Mouse (Mus musculus): Measurements from ENCODE around the gene Plekhm1. TPM values are rescaled to one million over a fixed set of nuclear protein-coding genes. Genes with fewer than 3 reads are reported as not detected.
"Not testable (repeated sequence)": the region's sequence is repeated elsewhere in the genome, so short reads cannot be mapped to it uniquely, and the experiment has no call there.

The Plekhm1 gene
- 5.9 and 6.3 TPM in 2 replicates for polyA plus RNA-seq (2012; rRNA removed)

DNA sequence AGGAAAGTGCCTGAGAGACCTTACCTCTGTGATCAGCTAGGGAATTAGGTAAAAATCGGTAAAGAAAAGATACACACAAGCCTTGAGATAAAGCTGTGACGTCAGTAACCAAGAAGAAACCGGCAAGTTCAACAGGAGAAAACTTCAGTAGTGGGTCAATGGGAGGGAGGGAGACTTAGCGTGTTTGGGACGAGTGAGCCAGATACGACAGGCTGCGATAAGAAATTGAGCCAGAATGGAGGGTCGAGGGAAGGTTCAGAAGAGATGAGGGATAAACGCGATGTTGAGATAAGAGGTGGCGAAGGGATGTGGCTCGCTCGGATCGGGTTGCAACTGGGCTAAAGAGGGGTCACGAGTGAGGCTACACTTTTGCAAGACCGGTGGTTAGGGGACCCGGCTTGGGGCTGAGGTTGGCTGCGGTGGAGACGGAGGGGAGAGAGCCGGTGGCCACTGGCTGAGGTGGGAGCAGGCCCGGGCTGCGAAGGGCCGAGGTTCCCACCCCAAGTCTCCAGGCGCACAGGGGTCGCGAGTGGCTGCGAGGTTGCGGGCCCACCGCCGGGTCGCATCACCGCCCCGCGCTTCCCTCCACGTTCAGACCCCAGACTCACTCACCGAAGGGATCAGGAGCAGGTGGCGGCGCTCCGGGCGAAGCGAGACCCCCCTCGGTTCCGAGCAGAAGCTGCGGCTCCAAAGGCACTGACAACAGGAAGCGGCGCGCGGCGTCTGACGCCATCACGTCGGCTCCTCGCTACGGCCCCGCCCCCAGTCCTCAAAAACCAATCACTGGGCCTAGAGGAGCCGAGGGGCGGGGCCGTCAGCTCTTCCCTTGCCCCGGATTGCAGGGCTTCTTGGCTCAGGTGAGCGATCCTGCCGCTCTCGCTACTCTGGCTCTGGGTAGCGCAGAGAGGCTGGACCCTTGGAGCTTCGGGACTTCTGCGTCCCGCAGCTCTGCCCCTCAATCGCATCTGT lies at the start of gene Plekhm1:
Plekhm1 (minus strand) TSS at position 707 of the 969 bp plus-strand sequence.
- peaks cover 6% of the 10 kb centered on the region for H3K4me1 ChIP-seq (ENCODE audit: control insufficient read depth, insufficient read depth, low read length)
- H3K4me3 ChIP-seq (ENCODE audit: control insufficient read depth, low read depth, low read length): peak within 1 kb of the TSS; percentile 95
- no peaks in the 10 kb centered on the region for H3K27me3 ChIP-seq (ENCODE audit: control insufficient read depth, insufficient read depth, low read length)
- no peaks in the 10 kb centered on the region for H3K36me3 ChIP-seq (ENCODE audit: control insufficient read depth, insufficient read depth, low read length)
- TF ChIP-seq CTCF (IDR thresholded peaks at IDR 0.05; ENCODE audit: control insufficient read depth, insufficient read depth, insufficient replicate concordance, low read depth, low read length): no peak
- 0 out of 2 replicates have a peak, but pooled peaks have one; percentile 35 for TF ChIP-seq POLR2A (IDR thresholded peaks at IDR 0.05; ENCODE audit: control insufficient read depth, low read depth, low read length)
- H3K27ac ChIP-seq (ENCODE audit: control insufficient read depth, insufficient read depth, low read depth, low read length): peak within 1 kb of the TSS; percentile 63

DNA sequence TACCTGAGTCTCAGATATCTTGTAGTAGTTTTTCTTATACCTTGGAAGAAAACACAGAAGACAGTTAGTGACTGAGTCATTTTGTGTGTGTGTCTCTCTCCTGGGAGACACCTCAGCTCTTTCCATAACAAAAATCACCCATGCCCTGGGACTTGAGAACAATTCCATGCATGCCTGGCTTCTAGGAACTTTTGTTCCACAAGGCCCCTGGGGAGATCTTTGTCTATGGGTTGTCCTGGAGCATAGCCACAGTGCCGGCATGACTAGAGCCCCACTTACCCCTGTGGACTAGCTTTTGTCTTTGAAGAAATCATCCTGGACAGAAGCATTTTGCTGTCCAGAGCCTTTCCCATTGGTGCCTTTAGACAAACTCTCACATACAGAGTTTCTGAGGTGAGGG lies 38.6 kb upstream of the Plekhm1 start:
- not testable (repeated sequence) for H3K36me3 ChIP-seq (ENCODE audit: control insufficient read depth, insufficient read depth, low read length); H3K27me3 ChIP-seq (ENCODE audit: control insufficient read depth, insufficient read depth, low read length); H3K27ac ChIP-seq (ENCODE audit: control insufficient read depth, insufficient read depth, low read depth, low read length); H3K4me1 ChIP-seq (ENCODE audit: control insufficient read depth, insufficient read depth, low read length); H3K4me3 ChIP-seq (ENCODE audit: control insufficient read depth, low read depth, low read length)

DNA sequence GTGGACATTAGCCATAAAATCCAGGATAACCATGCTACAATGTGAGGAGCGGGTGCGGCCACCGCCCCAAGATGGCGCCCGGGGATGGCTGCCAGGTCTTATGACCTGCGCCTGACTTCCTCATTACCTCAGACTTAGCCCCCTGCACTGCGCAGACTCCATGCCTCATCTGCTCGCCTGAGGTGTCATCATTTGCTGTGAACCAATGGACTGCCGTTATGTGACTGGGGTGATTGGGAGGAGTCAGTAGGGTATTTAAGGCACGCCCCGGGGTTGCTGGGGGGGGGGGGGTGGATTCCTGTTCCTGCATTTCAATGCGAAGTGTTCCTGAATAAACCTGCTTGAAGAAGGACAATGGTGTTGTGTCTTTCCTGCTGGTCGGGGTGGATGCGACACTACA lies 37.2 kb upstream of the Plekhm1 start:
- not testable (repeated sequence) for H3K27ac ChIP-seq (ENCODE audit: control insufficient read depth, insufficient read depth, low read depth, low read length); H3K27me3 ChIP-seq (ENCODE audit: control insufficient read depth, insufficient read depth, low read length)

DNA sequence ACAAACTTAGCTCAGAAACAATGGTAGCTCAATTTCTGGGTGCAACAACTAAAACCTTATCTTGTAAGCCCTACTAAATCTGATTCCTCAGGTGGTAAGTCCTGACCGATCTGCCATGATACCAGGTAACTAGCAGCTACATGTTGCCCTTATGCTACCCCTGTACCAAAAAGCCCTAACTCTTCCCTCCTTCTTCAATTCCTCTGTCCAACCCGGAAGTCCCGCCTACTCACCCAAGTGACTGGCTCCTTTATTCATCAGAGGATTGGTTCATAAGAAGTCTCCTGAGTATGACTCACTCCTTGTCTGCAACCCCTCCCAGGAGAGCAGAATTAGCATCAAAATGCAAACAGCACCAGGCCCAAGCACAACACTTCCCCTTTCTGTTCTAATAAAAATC lies 31.2 kb upstream of the Plekhm1 start:
- TF ChIP-seq CTCF (IDR thresholded peaks at IDR 0.05; ENCODE audit: control insufficient read depth, insufficient read depth, insufficient replicate concordance, low read depth, low read length) (no peak), POLR2A (IDR thresholded peaks at IDR 0.05; ENCODE audit: control insufficient read depth, low read depth, low read length) (no peak)
- Histone ChIP-seq H3K4me3 (ENCODE audit: control insufficient read depth, low read depth, low read length) (no peak overlapping the region), H3K36me3 (ENCODE audit: control insufficient read depth, insufficient read depth, low read length) (no peaks in the 10 kb centered on the region; the same call in 1 of the 2 replicates), H3K4me1 (ENCODE audit: control insufficient read depth, insufficient read depth, low read length) (peaks cover 19% of the 10 kb centered on the region), H3K27ac (ENCODE audit: control insufficient read depth, insufficient read depth, low read depth, low read length) (no peak overlapping the region), H3K27me3 (ENCODE audit: control insufficient read depth, insufficient read depth, low read length) (no peaks in the 10 kb centered on the region)

More for the DNA sequence above, 37.2 kb upstream of the Plekhm1 start:
- H3K36me3 ChIP-seq (ENCODE audit: control insufficient read depth, insufficient read depth, low read length); H3K4me1 ChIP-seq (ENCODE audit: control insufficient read depth, insufficient read depth, low read length); H3K4me3 ChIP-seq (ENCODE audit: control insufficient read depth, low read depth, low read length): not testable (repeated sequence)

DNA sequence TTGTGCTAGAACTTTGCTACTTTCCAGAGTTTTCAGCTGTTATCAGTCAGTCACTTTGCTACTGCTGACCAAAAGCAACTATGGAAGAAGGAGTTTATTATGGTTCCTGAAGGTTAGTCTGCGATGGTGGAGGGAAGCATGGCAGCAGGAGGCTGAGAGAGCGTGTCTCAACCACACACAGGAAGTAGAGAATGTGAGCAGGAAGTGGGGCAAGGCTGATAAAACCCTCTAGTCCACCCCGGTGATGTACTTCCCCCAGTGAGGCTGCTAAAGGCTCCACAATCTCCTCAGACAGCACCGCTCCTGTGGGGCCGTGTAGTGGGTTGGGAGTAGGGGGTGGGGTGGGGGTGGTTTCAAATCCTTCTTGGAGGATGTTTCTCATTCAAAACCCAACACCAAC lies 23.8 kb upstream of the Plekhm1 start:
- H3K36me3 ChIP-seq (ENCODE audit: control insufficient read depth, insufficient read depth, low read length): no peaks in the 10 kb centered on the region; the same call in 1 of the 2 replicates
- H3K4me1 ChIP-seq (ENCODE audit: control insufficient read depth, insufficient read depth, low read length): peaks cover 10% of the 10 kb centered on the region
- H3K27ac ChIP-seq (ENCODE audit: control insufficient read depth, insufficient read depth, low read depth, low read length): no peak overlapping the region
- no peaks in the 10 kb centered on the region for H3K27me3 ChIP-seq (ENCODE audit: control insufficient read depth, insufficient read depth, low read length)
- no peak overlapping the region for H3K4me3 ChIP-seq (ENCODE audit: control insufficient read depth, low read depth, low read length)
- TF ChIP-seq POLR2A (IDR thresholded peaks at IDR 0.05; ENCODE audit: control insufficient read depth, low read depth, low read length) (no peak), CTCF (IDR thresholded peaks at IDR 0.05; ENCODE audit: control insufficient read depth, insufficient read depth, insufficient replicate concordance, low read depth, low read length) (no peak)

DNA sequence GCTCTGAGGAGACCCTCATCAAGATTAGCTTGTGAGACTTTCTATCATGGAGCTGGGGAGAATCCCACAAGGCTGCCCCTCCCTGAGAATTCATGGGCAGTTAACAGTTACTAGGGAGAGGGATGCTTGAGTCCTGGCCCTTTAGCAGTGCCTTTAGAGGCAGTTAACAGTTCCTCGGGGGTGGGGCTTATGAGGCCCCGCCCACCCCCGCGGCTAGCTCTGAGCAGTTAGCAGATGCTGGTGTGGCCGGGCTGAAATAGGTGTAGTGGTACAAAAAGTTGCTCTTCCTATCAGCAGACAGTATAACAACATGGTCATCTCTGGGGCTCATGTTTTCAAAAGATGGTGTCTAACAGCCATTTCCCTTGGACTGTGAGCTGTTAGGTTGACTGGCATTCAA lies 12.5 kb upstream of the Plekhm1 start:
- TF ChIP-seq POLR2A (IDR thresholded peaks at IDR 0.05; ENCODE audit: control insufficient read depth, low read depth, low read length): peak; percentile 76
- TF ChIP-seq CTCF (IDR thresholded peaks at IDR 0.05; ENCODE audit: control insufficient read depth, insufficient read depth, insufficient replicate concordance, low read depth, low read length): no peak
- peak overlapping the region; percentile 86 for H3K4me3 ChIP-seq (ENCODE audit: control insufficient read depth, low read depth, low read length)
- H3K36me3 ChIP-seq (ENCODE audit: control insufficient read depth, insufficient read depth, low read length): no peaks in the 10 kb centered on the region
- H3K27ac ChIP-seq (ENCODE audit: control insufficient read depth, insufficient read depth, low read depth, low read length): peak overlapping the region; percentile 97
- peaks cover 14% of the 10 kb centered on the region for H3K4me1 ChIP-seq (ENCODE audit: control insufficient read depth, insufficient read depth, low read length)
- no peaks in the 10 kb centered on the region for H3K27me3 ChIP-seq (ENCODE audit: control insufficient read depth, insufficient read depth, low read length)

DNA sequence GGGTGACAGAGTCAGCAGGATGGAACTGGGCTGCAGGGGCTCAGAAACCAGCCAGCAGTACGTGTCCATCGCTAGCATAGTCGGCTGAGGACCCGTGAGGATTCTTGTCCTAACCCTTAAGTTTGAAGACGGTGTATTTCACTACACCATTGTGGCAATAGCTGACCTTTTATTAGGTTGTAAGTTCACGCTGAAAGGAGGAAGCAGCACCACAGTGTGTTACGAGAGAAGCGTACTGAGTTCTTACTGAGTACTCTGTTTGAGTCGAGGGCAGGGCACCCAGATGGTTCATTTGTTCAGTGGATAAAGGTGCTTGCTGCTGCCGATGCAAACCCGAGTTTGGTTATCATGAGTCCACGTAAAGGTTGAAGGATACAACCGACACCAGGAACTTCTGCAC lies 7.2 kb upstream of the Plekhm1 start:
- H3K4me3 ChIP-seq (ENCODE audit: control insufficient read depth, low read depth, low read length): no peak overlapping the region
- no peak overlapping the region for H3K27ac ChIP-seq (ENCODE audit: control insufficient read depth, insufficient read depth, low read depth, low read length)
- TF ChIP-seq POLR2A (IDR thresholded peaks at IDR 0.05; ENCODE audit: control insufficient read depth, low read depth, low read length): no peak
- TF ChIP-seq CTCF (IDR thresholded peaks at IDR 0.05; ENCODE audit: control insufficient read depth, insufficient read depth, insufficient replicate concordance, low read depth, low read length): no peak
- H3K27me3 ChIP-seq (ENCODE audit: control insufficient read depth, insufficient read depth, low read length): no peaks in the 10 kb centered on the region
- no peaks in the 10 kb centered on the region for H3K36me3 ChIP-seq (ENCODE audit: control insufficient read depth, insufficient read depth, low read length)
- peaks cover 10% of the 10 kb centered on the region for H3K4me1 ChIP-seq (ENCODE audit: control insufficient read depth, insufficient read depth, low read length)
